Mouse (Mus musculus): ENCODE measurements around the gene Mrc1. TPM values are rescaled to one million over a fixed set of nuclear protein-coding genes. Genes with fewer than 3 reads are reported as not detected.
A peak's percentile ranks its signal among the peaks of the same experiment; 100 is the strongest.

Gene Mrc1
- polyA plus RNA-seq (2015; fragmentation: Nextera tagmentation; extraction: Ambion mirVana), result 17.9 and 18.6 TPM in 2 replicates

DNA sequence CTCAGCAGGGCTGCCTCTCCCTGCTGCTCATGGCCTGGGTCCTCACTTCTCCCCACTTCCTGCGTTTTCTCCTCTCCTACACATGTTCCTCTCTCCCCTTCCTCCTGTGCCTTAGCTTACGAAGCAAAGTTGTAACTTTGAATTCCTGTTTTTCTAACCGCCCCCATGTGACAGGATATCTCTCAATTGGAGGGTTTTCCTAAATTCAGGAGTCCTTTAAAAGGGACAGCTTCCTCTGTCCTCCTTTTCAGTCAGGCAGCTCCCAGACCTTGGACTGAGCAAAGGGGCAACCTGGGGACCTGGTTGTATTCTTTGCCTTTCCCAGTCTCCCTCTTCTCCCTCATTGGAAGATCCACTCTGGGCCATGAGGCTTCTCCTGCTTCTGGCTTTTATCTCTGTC is at the start of gene Mrc1:
TSS of gene Mrc1 (plus strand) at position 244 of the 400 bp plus-strand sequence.

Small RNA genes within 50 kb of the gene (microRNA-seq; reads per million reads assigned to microRNA genes)
- gene Mir511 (ENCODE audit: borderline replicate concordance, insufficient number of aligned reads), result 9.5 reads per million, percentile 13 among the genes with 10 or more reads in this experiment

Other genes with a start within 250 kb of the Mrc1 start
- 147 and 171 TPM in 2 replicates for gene Hacd1, start 173.3 kb upstream of the Mrc1 start, polyA plus RNA-seq (2015; fragmentation: Nextera tagmentation; extraction: Ambion mirVana)
- gene Stam, start 155.3 kb upstream of the Mrc1 start, polyA plus RNA-seq (2015; fragmentation: Nextera tagmentation; extraction: Ambion mirVana), result 38.8 and 41.4 TPM in 2 replicates
- gene Tmem236, start 54.9 kb upstream of the Mrc1 start, polyA plus RNA-seq (2015; fragmentation: Nextera tagmentation; extraction: Ambion mirVana), result 0.04 and 0.25 TPM in 2 replicates
- 0.19 TPM in 1 of 2 replicates, not detected in the other for gene Slc39a12, start 158.9 kb downstream of the Mrc1 start, polyA plus RNA-seq (2015; fragmentation: Nextera tagmentation; extraction: Ambion mirVana)